Mouse (Mus musculus) olfactory bulb, adult 2 months (tissue): ENCODE results near the gene Arpc1a. TPM values are rescaled to one million over a fixed set of nuclear protein-coding genes. Genes with fewer than 3 reads are reported as not detected.
"Not testable (repeated sequence)": the region's sequence is repeated elsewhere in the genome, so short reads cannot be mapped to it uniquely, and the experiment has no call there.

Source experiments
- H3K27ac ChIP-seq: fragments of 200-500 bp; 2 replicates; pipeline ENCODE4 v1.5.1; 2012; ENCODE audit warnings: low read depth, low read length; ENCODE audit not compliant: insufficient read depth
- H3K4me1 ChIP-seq: fragments of 200-500 bp; 2 replicates; pipeline ENCODE4 v1.6.1; 2012; ENCODE audit warnings: low read length; ENCODE audit not compliant: control insufficient read depth, insufficient read depth
- H3K4me3 ChIP-seq: fragments of 200-500 bp; 2 replicates; pipeline ENCODE4 v1.5.1; 2012; ENCODE audit warnings: mild to moderate bottlenecking, low read depth, low read length, moderate library complexity; ENCODE audit not compliant: insufficient read depth
- CTCF ChIP-seq: fragments of 200-500 bp; IDR thresholded peaks from 2 replicates; pipeline ENCODE4 v1.5.1; 2012; ENCODE audit warnings: low read depth, mild to moderate bottlenecking, low read length, moderate library complexity; ENCODE audit not compliant: insufficient read depth
- POLR2A ChIP-seq: fragments of 200-500 bp; IDR thresholded peaks from 2 replicates; pipeline ENCODE4 v1.6.1; 2012; ENCODE audit warnings: mild to moderate bottlenecking, low read depth, low read length, moderate library complexity; ENCODE audit not compliant: insufficient read depth
- WGBS: fragments of 180-500 bp; shearing (Covaris S2); methylation state at CpG from one replicate; pipeline ENCODE4 v1.1.7; 2018; 5-methylcytosine and 5-hydroxymethylcytosine counted together
- polyA plus RNA-seq: library from polyadenylated mRNA; stranded (reverse); fragments of >200 nt; gene quantifications from 2 replicates; pipeline ENCODE4 v1.2.4, GENCODE M21; 2012; ENCODE audit warnings: low replicate concordance; ENCODE audit not compliant: missing spikeins, insufficient read depth, insufficient read length

The Arpc1a gene
- polyA plus RNA-seq, 1 experiment: not detected

DNA sequence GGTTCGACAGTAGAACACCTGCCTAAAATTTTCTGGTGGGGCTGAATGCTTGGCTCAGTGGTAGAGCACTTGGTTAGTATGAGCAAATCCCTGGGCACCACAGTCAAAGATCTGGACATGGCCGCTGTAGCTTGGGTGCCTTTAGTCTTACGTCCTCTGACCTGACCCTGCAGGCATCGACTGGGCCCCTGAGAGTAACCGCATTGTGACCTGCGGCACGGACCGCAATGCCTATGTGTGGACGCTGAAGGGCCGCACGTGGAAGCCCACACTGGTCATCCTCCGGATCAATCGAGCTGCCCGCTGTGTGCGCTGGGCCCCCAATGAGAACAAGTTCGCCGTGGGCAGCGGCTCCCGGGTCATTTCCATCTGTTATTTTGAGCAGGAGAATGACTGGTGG, 39.8 kb downstream of the Arpc1a start:
- H3K4me3 ChIP-seq: no peak overlapping the region
- WGBS: 94% methylated on average over 19 of the region's 19 CpGs
- no peak overlapping the region for H3K27ac ChIP-seq
- no peaks in the 10 kb centered on the region for H3K4me1 ChIP-seq
- TF ChIP-seq POLR2A (no peak), CTCF (no peak)

DNA sequence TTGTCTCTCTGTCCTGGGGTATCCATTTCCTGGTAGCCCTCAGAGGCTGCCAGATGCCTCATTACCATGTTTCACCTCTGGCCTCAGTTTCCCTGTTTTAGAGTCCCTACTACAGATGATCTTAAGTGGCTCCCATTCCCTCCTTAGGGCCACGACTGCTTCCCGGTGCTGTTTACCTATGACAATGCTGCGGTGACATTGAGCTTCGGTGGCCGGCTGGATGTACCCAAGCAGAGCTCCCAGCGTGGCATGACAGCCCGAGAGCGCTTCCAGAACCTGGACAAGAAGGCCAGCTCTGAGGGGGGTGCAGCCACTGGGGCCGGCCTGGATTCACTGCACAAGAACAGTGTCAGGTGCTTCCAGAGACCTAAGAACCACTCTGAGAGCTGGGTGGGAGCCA, 43.0 kb downstream of the Arpc1a start:
- Histone ChIP-seq H3K4me1 (peaks cover 11% of the 10 kb centered on the region), H3K27ac (no peak overlapping the region), H3K4me3 (no peak overlapping the region)
- no peak for TF ChIP-seq CTCF
- no peak for TF ChIP-seq POLR2A
- 94% methylated on average over 9 of the region's 9 CpGs for WGBS

DNA sequence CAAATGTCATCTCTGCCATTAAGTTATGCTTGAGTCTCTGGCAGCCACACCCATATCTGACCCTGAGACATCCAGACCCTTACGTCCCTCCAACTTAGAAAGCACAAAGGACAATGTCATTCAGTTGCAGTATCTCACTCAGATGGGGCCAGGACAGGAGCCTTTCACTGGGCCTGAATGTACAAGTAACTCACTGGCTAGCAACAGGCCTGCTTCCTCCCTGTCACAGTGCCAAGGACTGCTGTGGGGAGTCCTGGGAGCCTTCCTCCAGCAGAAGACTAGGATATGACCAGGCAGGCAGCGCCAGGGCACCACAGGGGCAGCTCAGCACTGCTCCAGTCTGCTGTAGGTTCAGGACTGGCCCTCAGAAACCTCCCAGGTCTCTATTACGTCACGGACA, 45.5 kb downstream of the Arpc1a start:
- Histone ChIP-seq H3K27ac (no peak overlapping the region), H3K4me3 (no peak overlapping the region), H3K4me1 (peaks cover 11% of the 10 kb centered on the region)
- TF ChIP-seq POLR2A: no peak
- TF ChIP-seq CTCF: no peak
- 89% methylated on average over 4 of the region's 4 CpGs for WGBS

DNA sequence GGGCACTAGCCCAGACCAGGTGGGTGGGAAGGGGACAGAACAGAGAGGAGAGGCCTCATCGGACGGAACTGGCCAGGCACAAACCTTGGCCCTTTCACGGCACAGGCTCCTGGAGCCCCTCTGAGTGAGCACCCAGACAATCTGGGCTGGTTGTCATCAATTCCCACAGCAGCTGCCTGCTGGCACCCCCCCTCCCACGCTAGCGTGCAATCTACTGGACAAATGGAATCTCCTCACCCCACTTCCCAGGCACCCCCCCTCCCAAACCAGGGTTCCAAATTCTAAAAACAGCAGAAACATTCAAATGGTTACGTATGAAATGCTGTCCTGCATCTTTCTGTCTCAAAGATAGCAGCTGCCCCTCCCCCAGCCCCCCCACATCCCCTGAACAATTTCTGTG, 46.1 kb downstream of the Arpc1a start:
- H3K4me3 ChIP-seq, H3K27ac ChIP-seq: not testable (repeated sequence)
- H3K4me1 ChIP-seq: peaks cover 11% of the 10 kb centered on the region
- WGBS: 75% methylated on average over 4 of the region's 6 CpGs

DNA sequence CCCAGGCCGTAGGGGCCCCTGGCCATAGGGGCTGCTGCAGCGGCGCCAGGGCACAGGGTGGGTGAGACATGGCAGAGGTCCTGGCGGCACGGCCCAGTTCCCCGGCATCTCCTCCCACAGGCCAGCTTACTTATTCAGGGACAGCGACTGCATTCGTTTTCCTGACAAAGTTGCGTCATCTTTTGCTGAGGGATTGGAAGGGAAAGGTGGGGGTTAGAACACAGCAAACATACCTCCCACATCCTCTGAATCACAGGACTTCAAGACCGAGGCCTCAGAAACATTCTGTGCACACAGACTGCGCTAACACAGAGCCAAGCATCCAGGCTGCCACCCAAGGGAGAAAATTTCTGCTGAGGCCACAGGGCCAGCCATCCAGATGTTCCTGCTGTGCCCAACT, 46.6 kb downstream of the Arpc1a start:
- 59% methylated on average over 11 of the region's 11 CpGs for WGBS
- TF ChIP-seq POLR2A (no peak), CTCF (no peak)
- Histone ChIP-seq H3K4me1 (peaks cover 11% of the 10 kb centered on the region), H3K27ac (no peak overlapping the region), H3K4me3 (no peak overlapping the region; the same call in 1 of the 2 replicates)

DNA sequence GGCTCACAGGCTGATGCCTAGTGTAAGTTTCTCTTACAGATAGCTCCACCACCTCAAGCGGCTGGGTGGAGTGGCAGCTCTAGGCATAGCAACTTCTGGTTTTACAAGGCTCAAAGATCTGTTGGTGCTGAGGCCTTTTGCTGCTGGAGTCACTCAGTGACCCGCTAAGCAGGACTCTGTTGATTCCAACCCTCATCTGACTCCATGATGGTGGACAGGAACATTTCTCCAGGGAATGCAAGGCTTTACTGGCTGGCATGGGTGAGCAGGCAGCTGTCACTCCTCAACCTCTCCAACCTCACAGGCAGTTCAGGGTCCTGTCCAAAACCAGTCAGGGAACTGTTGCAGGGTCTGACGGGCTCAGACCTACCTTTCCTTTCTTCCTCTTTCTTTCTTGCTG, 47.4 kb downstream of the Arpc1a start:
- H3K4me3 ChIP-seq: no peak overlapping the region
- peaks cover 11% of the 10 kb centered on the region for H3K4me1 ChIP-seq
- no peak for TF ChIP-seq CTCF
- no peak for TF ChIP-seq POLR2A
- WGBS: 91% methylated on average over 3 of the region's 3 CpGs
- H3K27ac ChIP-seq: no peak overlapping the region

DNA sequence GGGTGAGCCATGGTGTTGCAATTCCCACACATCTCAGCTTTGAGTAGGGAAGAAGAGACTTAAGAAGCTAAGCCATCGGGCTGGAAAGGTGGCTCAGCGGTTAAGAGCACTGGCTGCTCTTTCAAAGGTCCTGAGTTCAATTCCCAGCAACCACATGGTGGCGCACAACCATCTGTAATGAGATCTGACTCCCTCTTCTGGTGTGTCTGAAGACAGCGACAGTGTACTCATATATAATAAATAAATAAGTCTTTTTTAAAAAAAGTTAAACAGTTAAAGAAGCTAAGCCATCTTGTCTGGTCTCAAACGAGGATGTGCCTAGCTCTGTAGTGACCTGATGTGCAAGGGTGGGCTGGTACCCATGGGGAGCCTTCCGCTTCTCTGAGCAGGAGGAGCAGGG, 49.6 kb downstream of the Arpc1a start:
- WGBS: 87% methylated on average over 6 of the region's 6 CpGs
- H3K4me1 ChIP-seq: peaks cover 15% of the 10 kb centered on the region
- not testable (repeated sequence) for H3K4me3 ChIP-seq, H3K27ac ChIP-seq

DNA sequence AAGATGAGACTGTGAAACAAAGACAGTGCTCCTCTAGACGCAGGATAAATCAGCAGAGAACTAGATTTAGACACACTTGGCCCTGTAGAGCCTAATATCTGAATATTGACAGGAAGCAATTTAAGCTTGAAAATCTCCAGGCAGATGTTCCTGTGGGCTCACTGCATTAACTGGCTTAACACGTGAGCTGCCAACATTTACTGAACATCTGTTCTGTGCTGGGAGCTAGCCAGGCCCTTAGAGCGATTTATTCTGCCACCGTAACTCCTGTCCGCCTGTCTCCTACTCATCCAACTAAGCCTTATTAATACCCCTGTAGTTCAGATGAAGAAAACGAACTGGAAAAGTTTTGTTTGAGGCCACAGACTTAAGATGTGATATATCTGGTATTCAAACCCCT, 55.2 kb downstream of the Arpc1a start:
- Histone ChIP-seq H3K4me1 (peaks cover 4% of the 10 kb centered on the region), H3K4me3 (peak overlapping the region; percentile 12; the same call in 1 of the 2 replicates), H3K27ac (no peak overlapping the region)
- TF ChIP-seq CTCF: no peak
- no peak for TF ChIP-seq POLR2A
- 6% methylated on average over 6 of the region's 6 CpGs for WGBS

DNA sequence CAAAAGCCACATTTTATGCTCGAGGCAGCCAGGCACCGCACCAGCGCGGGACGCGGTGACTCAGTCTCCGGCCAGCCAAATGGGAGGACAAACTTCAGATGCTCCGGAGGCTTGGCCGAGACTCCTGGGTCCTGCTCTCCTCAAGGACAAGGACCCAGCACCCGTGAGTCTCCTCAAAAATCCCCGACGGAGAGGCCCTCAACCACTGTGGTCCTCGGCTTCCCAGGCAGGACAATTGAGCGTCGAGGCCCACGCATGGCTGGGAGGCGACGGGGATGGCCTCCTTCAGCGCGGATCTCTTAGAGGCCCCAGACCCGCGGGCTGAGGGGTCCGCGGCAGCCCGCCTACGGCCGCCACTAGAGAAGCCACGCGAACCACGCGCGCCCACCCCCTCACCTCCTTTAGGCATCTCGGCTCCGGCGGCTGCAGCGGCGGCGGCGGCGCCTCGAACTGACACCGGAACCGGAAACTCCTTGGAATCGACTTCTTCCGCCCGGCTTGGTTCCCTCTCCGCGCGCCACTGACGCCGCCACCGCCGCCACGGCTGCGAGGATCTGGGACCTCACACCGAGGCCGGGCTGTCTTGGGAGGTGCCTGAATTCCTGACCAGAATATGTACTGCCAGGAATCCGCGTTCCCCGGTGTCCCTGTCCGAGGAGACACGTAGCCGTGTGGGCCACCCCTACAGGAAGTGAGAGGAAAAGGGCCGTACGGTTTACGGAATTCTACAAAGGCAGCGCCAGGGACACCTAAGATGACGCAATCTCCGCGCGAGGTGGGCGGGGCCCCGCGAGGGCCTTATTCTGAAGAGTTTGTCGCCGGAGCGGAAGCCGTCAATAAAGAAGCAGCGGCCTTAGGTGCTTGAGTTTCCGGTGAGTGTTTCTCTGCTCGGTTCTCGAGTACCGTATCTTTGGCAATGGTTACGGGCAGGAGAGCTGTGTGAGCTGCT, 56.2 kb downstream of the Arpc1a start, which contains the start of the genes Pdap1 and Bud31:
TSS of gene Pdap1 (minus strand) at position 668 of the 949 bp plus-strand sequence.
TSS of gene Bud31 (plus strand) at position 792 of the 949 bp plus-strand sequence.
- peak; percentile 27 for TF ChIP-seq POLR2A
- no peak for TF ChIP-seq CTCF
- Histone ChIP-seq H3K27ac (peak within 1 kb of the TSS; percentile 100), H3K4me1 (peaks cover 4% of the 10 kb centered on the region), H3K4me3 (peak within 1 kb of the TSS; percentile 80)
- under 1% methylated on average over 84 of the region's 84 CpGs for WGBS

DNA sequence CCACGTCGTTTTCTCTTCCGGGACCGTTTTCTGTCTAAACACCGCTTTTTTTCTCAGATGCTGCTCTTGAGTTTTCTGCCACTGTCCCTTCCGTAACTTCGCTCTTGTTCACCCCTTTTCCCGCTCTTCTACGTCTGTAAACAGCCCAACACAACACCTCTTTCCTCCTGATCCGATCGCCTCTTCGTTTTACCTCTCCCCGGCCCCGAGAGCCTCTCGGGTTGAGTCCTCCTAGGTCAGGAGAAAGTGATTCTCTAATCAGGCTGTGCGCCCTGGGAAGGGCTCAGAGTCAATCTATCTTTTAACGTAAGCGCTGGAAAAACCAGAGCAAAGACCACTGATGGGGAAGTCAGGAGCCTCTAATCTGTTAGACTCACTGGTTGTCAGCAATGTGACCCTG, 57.0 kb downstream of the Arpc1a start:
- WGBS: under 1% methylated on average over 18 of the region's 18 CpGs
- Histone ChIP-seq H3K4me3 (peak overlapping the region; percentile 80), H3K4me1 (peaks cover 4% of the 10 kb centered on the region), H3K27ac (peak overlapping the region; percentile 100; the same call in 1 of the 2 replicates)
- TF ChIP-seq POLR2A (no peak), CTCF (no peak)
